In the genomic region with DNA sequence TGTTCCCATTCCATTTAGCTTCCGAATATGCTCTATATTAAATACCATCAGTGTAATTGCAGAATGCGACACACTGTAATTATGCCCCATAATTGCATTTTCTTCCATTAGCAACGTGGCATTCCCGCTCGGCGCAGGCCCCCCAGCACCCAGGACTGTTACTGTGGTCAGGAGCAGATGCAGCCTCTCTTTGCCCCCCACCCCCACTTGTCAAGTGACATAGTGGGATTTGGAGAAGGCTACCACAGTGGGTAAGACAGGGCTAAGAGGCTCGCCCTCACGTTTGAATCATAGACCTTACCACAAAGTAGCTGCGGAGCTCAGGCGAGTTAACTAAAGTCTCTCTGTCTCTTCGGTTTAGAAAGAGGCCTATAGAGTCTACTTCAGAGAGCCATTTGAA, we compare ENCODE assay signal across 15 mouse cellular contexts.
"Had no signal": no experiment of that assay in that cellular context is flagged by ENCODE, and none has a peak within 500 bp of the region (broad histone marks: within the 10 kb centered on the region; RNA-seq: fewer than 3 reads in every experiment).

No protein-coding gene starts in this region.

- H3K4me3 ChIP-seq: lung, embryonic 15.5 days; megakaryocyte, embryonic 14.5 days; midbrain, embryonic 13.5 days; midbrain, embryonic 15.5 days; neural tube, embryonic 12.5 days had no signal

- H3K27ac ChIP-seq: lung, embryonic 15.5 days; macrophage; midbrain, embryonic 13.5 days; midbrain, embryonic 15.5 days; neural tube, embryonic 12.5 days had no signal

- H3K4me1 ChIP-seq: lung, embryonic 15.5 days; megakaryocyte, embryonic 14.5 days; midbrain, embryonic 13.5 days; midbrain, embryonic 15.5 days; neural tube, embryonic 12.5 days had no signal

- H3K9me3 ChIP-seq: lung, embryonic 15.5 days; midbrain, embryonic 13.5 days; midbrain, embryonic 15.5 days; neural tube, embryonic 12.5 days had no signal

- ATAC-seq: lung, postnatal 0 days; midbrain, embryonic 15.5 days had no signal

- H3K27me3 ChIP-seq: lung, embryonic 15.5 days; megakaryocyte, embryonic 14.5 days; midbrain, embryonic 13.5 days; midbrain, embryonic 15.5 days; neural tube, embryonic 12.5 days had no signal

- H3K36me3 ChIP-seq: lung, embryonic 15.5 days; midbrain, embryonic 13.5 days; midbrain, embryonic 15.5 days; neural tube, embryonic 12.5 days had no signal

- H3K9ac ChIP-seq: lung, embryonic 15.5 days; midbrain, embryonic 13.5 days; midbrain, embryonic 15.5 days; neural tube, embryonic 12.5 days had no signal

- DNase-seq: lung, adult 2 months; lung, postnatal 14 days; lung, postnatal 36 days; right cerebral cortex, postnatal 14 days; thymus, adult 18-20 months; thymus, postnatal 14 days; thymus, postnatal 36 days had no signal

- H3K4me2 ChIP-seq: lung, embryonic 15.5 days; midbrain, embryonic 11.5 days; midbrain, embryonic 13.5 days; midbrain, embryonic 15.5 days; neural tube, embryonic 12.5 days had no signal
